Mouse (Mus musculus) neural tube, embryonic 15.5 days (tissue): ENCODE results near the gene Pvr. TPM values are rescaled to one million over a fixed set of nuclear protein-coding genes. Genes with fewer than 3 reads are reported as not detected.

Source experiments
- ATAC-seq: fragments of 200-750 bp; cut with Nextera tagmentation; 2 replicates; pipeline ENCODE4 v1.8.0; 2017; ENCODE audit warnings: mild to moderate bottlenecking, moderate TSS enrichment, moderate library complexity; ENCODE audit not compliant: low FRiP score
- H3K27ac ChIP-seq: fragments of 300-500 bp; sonication (generic); replicated peaks from 2 replicates; pipeline ENCODE4 v1.5.1; 2015; ENCODE audit warnings: mild to moderate bottlenecking, inconsistent platforms
- H3K27me3 ChIP-seq: fragments of 300-500 bp; sonication (generic); replicated peaks from 2 replicates; pipeline ENCODE4 v1.6.1; 2015; ENCODE audit warnings: inconsistent platforms
- H3K36me3 ChIP-seq: fragments of 300-500 bp; sonication (generic); 2 replicates; pipeline ENCODE4 v1.6.1; 2015; ENCODE audit warnings: inconsistent platforms
- H3K4me1 ChIP-seq: fragments of 300-500 bp; sonication (generic); 2 replicates; pipeline ENCODE4 v1.6.1; 2015; ENCODE audit warnings: inconsistent platforms
- H3K4me2 ChIP-seq: fragments of 300-500 bp; sonication (generic); 2 replicates; pipeline ENCODE4 v1.6.1; 2015; ENCODE audit warnings: inconsistent platforms, mild to moderate bottlenecking, moderate library complexity
- H3K4me3 ChIP-seq: fragments of 300-500 bp; sonication (generic); replicated peaks from 2 replicates; pipeline ENCODE4 v1.5.1; 2015; ENCODE audit warnings: mild to moderate bottlenecking, inconsistent platforms
- H3K9ac ChIP-seq: fragments of 300-500 bp; sonication (generic); replicated peaks from 2 replicates; pipeline ENCODE4 v1.6.1; 2015; ENCODE audit warnings: mild to moderate bottlenecking, inconsistent platforms
- H3K9me3 ChIP-seq: fragments of 300-500 bp; sonication (generic); replicated peaks from 2 replicates; pipeline ENCODE4 v1.6.1; 2016; ENCODE audit warnings: inconsistent platforms
- WGBS: fragments of 180-500 bp; shearing (Covaris S2); methylation state at CpG from one replicate; pipeline ENCODE4 v1.1.7; 2015; ENCODE audit warnings: mixed read lengths; 5-methylcytosine and 5-hydroxymethylcytosine counted together
- polyA plus RNA-seq: library from polyadenylated mRNA; unstranded; fragments of >200 nt; fragmentation: Nextera tagmentation; extraction: Ambion mirVana; gene quantifications from 2 replicates; pipeline ENCODE4 v1.2.1, GENCODE M21; 2015

Pvr gene
- polyA plus RNA-seq, 1 experiment from 2014 or later, result 12.5 TPM

DNA sequence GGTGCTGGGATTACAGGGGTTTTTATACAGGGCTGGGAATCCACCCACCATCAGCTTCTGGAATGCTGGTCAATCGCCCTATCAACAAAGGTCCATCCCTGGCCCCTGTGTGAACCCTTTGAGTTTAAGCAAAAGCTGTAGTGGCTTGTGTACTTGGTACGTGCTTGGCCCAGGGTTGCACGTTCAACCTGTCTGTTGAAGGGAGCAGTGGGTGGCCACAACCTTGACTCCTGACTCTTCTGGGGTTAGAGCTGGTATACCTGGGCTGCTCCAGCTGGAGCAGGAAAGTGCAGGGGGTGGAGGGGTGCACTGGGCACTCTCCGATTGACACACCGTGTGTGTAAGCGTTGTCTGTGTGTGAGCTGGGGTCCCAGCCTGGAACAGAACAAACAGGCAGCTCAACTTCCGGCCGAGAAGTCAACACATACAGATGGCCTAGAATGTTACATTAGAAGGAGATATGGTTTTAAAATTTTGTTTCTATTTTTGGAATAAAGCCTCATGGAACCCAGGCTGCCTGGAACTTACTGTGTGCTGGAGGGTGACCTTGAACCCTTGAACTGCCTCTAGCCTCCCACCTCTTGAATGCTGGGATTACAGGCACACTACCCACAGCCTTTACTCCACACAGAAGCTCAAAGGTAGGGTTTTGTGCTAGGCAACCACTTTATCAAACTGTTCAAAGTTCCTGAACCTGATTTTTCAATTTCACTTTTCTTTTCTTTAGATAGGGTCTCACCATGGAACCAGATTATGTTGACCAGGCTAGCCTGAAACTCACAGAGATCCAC, 55.5 kb downstream of the Pvr start:
- Histone ChIP-seq H3K9ac (no peak overlapping the region), H3K27me3 (no peaks in the 10 kb centered on the region), H3K36me3 (no peaks in the 10 kb centered on the region), H3K4me2 (no peak overlapping the region), H3K4me1 (no peaks in the 10 kb centered on the region), H3K9me3 (no peaks in the 10 kb centered on the region), H3K27ac (no peak overlapping the region), H3K4me3 (no peak overlapping the region)
- WGBS, result 88% methylated on average over 8 of the region's 8 CpGs
- ATAC-seq, result no peak

DNA sequence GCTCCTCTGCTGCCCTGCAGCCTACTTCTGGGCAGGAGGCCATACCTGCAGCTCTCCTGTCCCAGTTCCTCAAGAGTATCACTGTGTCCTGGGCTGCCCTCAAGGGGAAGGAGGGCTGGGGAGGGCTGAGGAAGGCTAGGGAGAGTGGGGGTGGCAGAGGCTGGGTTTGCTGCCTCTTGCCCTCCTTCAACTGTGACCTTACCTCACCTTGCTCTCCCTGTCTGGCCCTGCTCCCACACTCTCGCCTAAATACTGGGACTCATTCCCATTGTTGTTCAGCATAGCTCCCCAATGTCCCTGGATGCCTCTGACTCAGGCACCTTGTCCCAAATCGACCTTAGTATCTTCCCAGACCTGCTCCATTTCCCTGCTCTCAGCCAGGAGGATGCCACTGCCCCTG, 56.7 kb downstream of the Pvr start:
- H3K4me3 ChIP-seq, result no peak overlapping the region
- no peaks in the 10 kb centered on the region for H3K9me3 ChIP-seq
- no peak overlapping the region for H3K4me2 ChIP-seq
- H3K4me1 ChIP-seq, result no peaks in the 10 kb centered on the region
- H3K27me3 ChIP-seq, result no peaks in the 10 kb centered on the region
- no peak overlapping the region for H3K27ac ChIP-seq
- H3K36me3 ChIP-seq, result no peaks in the 10 kb centered on the region
- ATAC-seq, result no peak
- H3K9ac ChIP-seq, result no peak overlapping the region
- 44% methylated on average over 2 of the region's 2 CpGs for WGBS

DNA sequence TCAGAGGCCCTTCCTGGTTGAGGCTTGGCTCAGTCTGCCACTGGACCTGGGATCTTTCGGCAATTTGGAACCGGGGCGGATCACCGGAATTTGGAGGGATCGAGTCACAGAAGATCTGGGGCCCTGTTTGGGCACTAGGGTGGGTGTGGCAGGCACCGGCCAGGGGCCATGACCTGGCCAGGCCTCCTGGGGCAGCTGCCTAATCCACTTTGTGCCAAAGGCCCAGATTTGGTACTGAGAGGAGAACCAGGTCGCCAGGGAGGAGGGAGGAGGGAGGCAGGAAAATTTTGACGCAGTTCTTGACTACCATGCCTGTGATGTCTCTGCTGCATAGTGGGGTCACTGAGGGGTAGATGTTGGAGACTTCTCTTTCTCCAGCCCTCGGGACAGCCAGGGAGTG, 59.8 kb downstream of the Pvr start, which contains the start of gene Ceacam16:
Ceacam16 (minus strand) TSS at position 101 of the 400 bp plus-strand sequence.
- Histone ChIP-seq H3K4me2 (no peak within 1 kb of the TSS), H3K27me3 (peaks cover 5% of the 10 kb centered on the region; the same call in 1 of the 2 replicates), H3K36me3 (no peaks in the 10 kb centered on the region; the same call in 1 of the 2 replicates), H3K4me1 (no peaks in the 10 kb centered on the region), H3K9me3 (no peaks in the 10 kb centered on the region), H3K9ac (no peak within 1 kb of the TSS), H3K27ac (no peak within 1 kb of the TSS), H3K4me3 (no peak within 1 kb of the TSS)
- 92% methylated on average over 9 of the region's 9 CpGs for WGBS
- no peak for ATAC-seq

DNA sequence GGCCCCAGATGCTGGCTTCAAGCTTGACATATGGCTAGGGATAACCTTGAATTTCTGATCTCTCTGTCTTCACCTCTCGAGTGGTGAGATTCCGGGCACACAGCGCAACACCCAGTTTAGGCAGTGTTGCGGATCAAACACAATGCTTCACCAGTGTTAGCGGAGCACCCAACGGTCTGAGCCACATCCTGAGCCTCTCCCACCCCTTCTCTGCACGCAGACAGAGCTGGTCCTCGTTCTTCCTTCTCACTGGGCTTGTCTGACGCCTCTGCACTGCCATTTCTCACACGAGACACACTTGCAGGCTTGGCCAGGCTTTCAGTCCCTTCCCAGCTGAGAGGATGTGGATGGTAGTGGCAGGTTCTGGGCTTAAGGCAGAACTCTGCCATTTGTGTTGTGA, 61.2 kb downstream of the Pvr start:
- H3K4me3 ChIP-seq, result no peak overlapping the region
- no peak overlapping the region for H3K9ac ChIP-seq
- H3K27me3 ChIP-seq, result peaks cover 5% of the 10 kb centered on the region; the same call in 1 of the 2 replicates
- ATAC-seq, result no peak
- WGBS, result 76% methylated on average over 10 of the region's 10 CpGs
- no peak overlapping the region for H3K27ac ChIP-seq
- H3K36me3 ChIP-seq, result no peaks in the 10 kb centered on the region; the same call in 1 of the 2 replicates
- H3K9me3 ChIP-seq, result no peaks in the 10 kb centered on the region
- no peaks in the 10 kb centered on the region for H3K4me1 ChIP-seq
- H3K4me2 ChIP-seq, result no peak overlapping the region

DNA sequence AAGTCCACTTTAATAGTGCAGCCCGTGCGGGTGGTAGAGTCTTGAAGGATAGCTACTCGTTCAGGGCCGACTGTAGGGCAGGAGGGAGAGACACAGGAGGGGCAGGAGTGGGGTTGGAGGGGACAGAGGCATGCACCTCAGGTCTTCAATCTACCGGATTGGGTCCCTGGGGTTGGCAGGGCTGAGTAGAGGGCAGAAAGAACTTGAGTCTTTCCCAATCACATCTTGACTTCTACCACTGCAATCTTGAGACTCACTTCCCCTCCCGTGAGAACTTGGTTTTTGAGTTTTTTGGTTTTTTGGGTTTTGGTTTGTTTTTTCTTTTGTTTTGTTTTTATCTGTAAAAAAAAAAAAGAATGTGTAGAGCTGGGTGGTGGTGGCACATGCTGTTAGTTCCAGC, 64.7 kb downstream of the Pvr start:
- Histone ChIP-seq H3K9me3 (no peaks in the 10 kb centered on the region), H3K4me2 (no peak overlapping the region)
- WGBS, result 89% methylated on average over 6 of the region's 6 CpGs

DNA sequence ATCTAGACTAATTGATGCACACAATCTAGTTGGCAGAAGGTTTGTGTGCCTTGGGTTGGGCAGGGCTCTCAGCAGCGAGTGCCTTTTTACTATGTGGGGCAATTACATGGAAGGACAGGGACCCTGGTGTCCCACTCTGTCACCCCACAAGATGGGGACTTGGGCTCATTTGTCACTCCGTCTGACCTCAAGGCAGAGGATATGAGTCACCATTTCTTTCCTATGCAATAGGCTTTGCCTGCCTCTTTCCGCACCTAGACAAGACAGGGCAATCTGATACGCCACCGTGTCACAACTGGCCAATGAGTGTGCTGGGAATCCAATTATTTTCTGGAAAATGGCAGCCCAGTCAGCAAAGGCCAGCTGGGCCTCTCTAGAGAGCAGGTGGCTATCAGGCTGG, 65.3 kb downstream of the Pvr start:
- Histone ChIP-seq H3K4me3 (no peak overlapping the region), H3K27ac (no peak overlapping the region), H3K27me3 (peaks cover 17% of the 10 kb centered on the region), H3K9me3 (no peaks in the 10 kb centered on the region), H3K4me2 (no peak overlapping the region), H3K4me1 (peaks cover 8% of the 10 kb centered on the region), H3K36me3 (no peaks in the 10 kb centered on the region; the same call in 1 of the 2 replicates), H3K9ac (no peak overlapping the region)
- no peak for ATAC-seq
- 82% methylated on average over 5 of the region's 5 CpGs for WGBS

More for the DNA sequence above, 64.7 kb downstream of the Pvr start:
- no peak for ATAC-seq
- H3K4me1 ChIP-seq, result peaks cover 8% of the 10 kb centered on the region
- H3K27ac ChIP-seq, result no peak overlapping the region
- H3K27me3 ChIP-seq, result peaks cover 16% of the 10 kb centered on the region
- no peak overlapping the region for H3K9ac ChIP-seq
- no peaks in the 10 kb centered on the region; the same call in 1 of the 2 replicates for H3K36me3 ChIP-seq
- H3K4me3 ChIP-seq, result no peak overlapping the region

Other genes with a start within 250 kb of the Pvr start
- 1.8 TPM in 2 replicates for gene Apoc2, start 243.2 kb downstream of the Pvr start, polyA plus RNA-seq
- gene Gm44805, start 239.7 kb downstream of the Pvr start, polyA plus RNA-seq, result not detected in 2 replicates
- 0.38 and 0.75 TPM in 2 replicates for gene Apoc4, start 239.7 kb downstream of the Pvr start, polyA plus RNA-seq
- 6.5 and 7.3 TPM in 2 replicates for gene Apoc1, start 228.5 kb downstream of the Pvr start, polyA plus RNA-seq
- 643 and 683 TPM in 2 replicates for gene Apoe, start 222.0 kb downstream of the Pvr start, polyA plus RNA-seq
- gene Tomm40, start 205.7 kb downstream of the Pvr start, polyA plus RNA-seq, result 155 and 171 TPM in 2 replicates
- 56.5 and 68.7 TPM in 2 replicates for gene Nectin2, start 170.7 kb downstream of the Pvr start, polyA plus RNA-seq
- 26.3 and 37.0 TPM in 2 replicates for gene Bcam, start 150.1 kb downstream of the Pvr start, polyA plus RNA-seq
- 0.69 and 2.2 TPM in 2 replicates for gene Cblc, start 124.4 kb downstream of the Pvr start, polyA plus RNA-seq
- 1.2 and 5.2 TPM in 2 replicates for gene Bcl3, start 98.4 kb downstream of the Pvr start, polyA plus RNA-seq
- 14.3 and 17.3 TPM in 2 replicates for gene Gm19345, start 69.2 kb downstream of the Pvr start, polyA plus RNA-seq
- 0.69 and 1.2 TPM in 2 replicates for gene Ceacam16, start 59.9 kb downstream of the Pvr start, polyA plus RNA-seq
- not detected in 2 replicates for gene Ceacam19, start 33.2 kb downstream of the Pvr start, polyA plus RNA-seq
- gene Igsf23, start 29.6 kb upstream of the Pvr start, polyA plus RNA-seq, result 0.12 and 0.43 TPM in 2 replicates
- gene Ceacam20, start 44.3 kb upstream of the Pvr start, polyA plus RNA-seq, result not detected in 2 replicates
- gene Nlrp9b, start 70.3 kb upstream of the Pvr start, polyA plus RNA-seq, result not detected in 2 replicates
- not detected in 2 replicates for gene Vmn1r91, start 178.5 kb upstream of the Pvr start, polyA plus RNA-seq
- not detected in 2 replicates for gene Gm16442, start 201.4 kb upstream of the Pvr start, polyA plus RNA-seq
- gene Vmn1r93, start 217.9 kb upstream of the Pvr start, polyA plus RNA-seq, result not detected in 2 replicates
- gene Vmn1r94, start 247.2 kb upstream of the Pvr start, polyA plus RNA-seq, result not detected in 2 replicates